Mouse (Mus musculus) MEL (cell line): Measurements from ENCODE around the gene Vti1a. TPM values are rescaled to one million over a fixed set of nuclear protein-coding genes. Genes with fewer than 3 reads are reported as not detected.

Experiments
- DNase-seq: peaks from one replicate; pipeline ENCODE4 v3.0.0; 2011; ENCODE audit warnings: low read depth, low spot score
- H3K27ac ChIP-seq: 2 replicates; pipeline ENCODE4 v1.5.1; 2012; ENCODE audit warnings: low read depth, mild to moderate bottlenecking, control low read depth, low read length, moderate library complexity; ENCODE audit not compliant: control insufficient read depth
- H3K27me3 ChIP-seq, 2 experiments: fragments of 150-350 bp in 1 of 2; sonication (generic) in 1 of 2; 2 replicates each; pipeline ENCODE4 v1.6.1; 2012; ENCODE audit warnings: low read length in 2 of 2, mild to moderate bottlenecking in 2 of 2, improper control_type of control experiment in 1 of 2, moderate library complexity in 1 of 2; ENCODE audit not compliant: insufficient read depth in 2 of 2, control insufficient read depth in 1 of 2
- H3K36me3 ChIP-seq, 2 experiments: 2 replicates each; pipeline ENCODE4 v1.6.1; 2012 to 2014; ENCODE audit warnings: low read length in 2 of 2, improper control_type of control experiment in 1 of 2, inconsistent platforms in 1 of 2, mild to moderate bottlenecking in 1 of 2; ENCODE audit not compliant: insufficient read depth in 2 of 2, control insufficient read depth in 1 of 2
- H3K4me1 ChIP-seq, 2 experiments: fragments of 150-350 bp in 1 of 2; sonication (generic) in 1 of 2; 2 replicates each; pipeline ENCODE4 v1.6.1; 2012; ENCODE audit warnings: low read length in 2 of 2, improper control_type of control experiment in 1 of 2, mild to moderate bottlenecking in 1 of 2; ENCODE audit not compliant: insufficient read depth in 2 of 2, control insufficient read depth in 1 of 2
- H3K4me3 ChIP-seq, 2 experiments: fragments of 150-350 bp in 1 of 2; sonication (generic) in 1 of 2; 2 replicates each; pipeline ENCODE4 v1.5.1; 2012; ENCODE audit warnings: low read depth in 2 of 2, low read length in 2 of 2, mild to moderate bottlenecking in 2 of 2, moderate library complexity in 2 of 2, control low read depth in 1 of 2, improper control_type of control experiment in 1 of 2; ENCODE audit not compliant: control insufficient read depth in 1 of 2, insufficient read depth in 1 of 2
- H3K79me2 ChIP-seq: 2 replicates; pipeline ENCODE4 v1.6.1; 2012; ENCODE audit warnings: mild to moderate bottlenecking, low read length, moderate library complexity; ENCODE audit not compliant: control insufficient read depth, poor library complexity, insufficient read depth
- H3K9ac ChIP-seq: 2 replicates; pipeline ENCODE4 v1.6.1; 2012; ENCODE audit warnings: low read depth, mild to moderate bottlenecking, control low read depth, low read length, moderate library complexity; ENCODE audit not compliant: control insufficient read depth, poor library complexity, severe bottlenecking
- H3K9me3 ChIP-seq: fragments of 150-350 bp; sonication (generic); replicated peaks from 2 replicates; pipeline ENCODE4 v1.6.1; 2012; ENCODE audit warnings: mild to moderate bottlenecking, low read length, improper control_type of control experiment, moderate library complexity; ENCODE audit not compliant: insufficient read depth
- BHLHE40 ChIP-seq: IDR thresholded peaks from 2 replicates; pipeline ENCODE4 v1.6.1; 2012; ENCODE audit warnings: low read depth, mild to moderate bottlenecking, inconsistent platforms, low read length, improper control_type of control experiment, borderline replicate concordance
- CHD1 ChIP-seq: IDR thresholded peaks from 2 replicates; pipeline ENCODE4 v1.6.1; 2012; ENCODE audit warnings: low read depth, mild to moderate bottlenecking, inconsistent platforms, low read length, improper control_type of control experiment
- CHD2 ChIP-seq: IDR thresholded peaks from 2 replicates; pipeline ENCODE4 v1.6.1; 2011; ENCODE audit warnings: low read length, improper control_type of control experiment
- CTCF ChIP-seq, 3 experiments: IDR thresholded peaks in 2 of 3; conservative IDR thresholded peaks in 1 of 3; 2 replicates each; pipeline ENCODE4 v1.5.1; 2011 to 2012; ENCODE audit warnings: low read length in 3 of 3, low read depth in 2 of 3, mild to moderate bottlenecking in 2 of 3, improper control_type of control experiment in 1 of 3, inconsistent platforms in 1 of 3, mixed read lengths in 1 of 3, moderate library complexity in 1 of 3; ENCODE audit not compliant: control insufficient read depth in 1 of 3, insufficient read depth in 1 of 3, poor library complexity in 1 of 3, severe bottlenecking in 1 of 3
- JUND ChIP-seq: IDR thresholded peaks from 2 replicates; pipeline ENCODE4 v1.6.1; 2011; ENCODE audit warnings: low read depth, mild to moderate bottlenecking, improper control_type of control experiment, low read length
- KAT2A ChIP-seq: conservative IDR thresholded peaks from 2 replicates; pipeline ENCODE4 v1.6.1; 2012; ENCODE audit warnings: low read depth, low read length, improper control_type of control experiment, inconsistent platforms
- MAFK ChIP-seq: IDR thresholded peaks from 2 replicates; pipeline ENCODE4 v1.6.1; 2011; ENCODE audit warnings: low read depth, mild to moderate bottlenecking, low read length, improper control_type of control experiment, borderline replicate concordance
- MAX ChIP-seq: IDR thresholded peaks from 2 replicates; pipeline ENCODE4 v1.6.1; 2011; ENCODE audit warnings: low read length, improper control_type of control experiment
- MAZ ChIP-seq: IDR thresholded peaks from 2 replicates; pipeline ENCODE4 v1.6.1; 2012; ENCODE audit warnings: low read depth, mild to moderate bottlenecking, inconsistent platforms, low read length, improper control_type of control experiment
- MEF2A ChIP-seq: IDR thresholded peaks from 2 replicates; pipeline ENCODE4 v1.6.1; 2014; ENCODE audit warnings: low read depth, mild to moderate bottlenecking, inconsistent platforms, low read length, improper control_type of control experiment; ENCODE audit not compliant: poor library complexity, insufficient replicate concordance, severe bottlenecking; ENCODE audit errors: extremely low read depth
- NRF1 ChIP-seq: IDR thresholded peaks from 2 replicates; pipeline ENCODE4 v1.6.1; 2014; ENCODE audit warnings: low read depth, mild to moderate bottlenecking, inconsistent platforms, low read length, improper control_type of control experiment, moderate library complexity; ENCODE audit not compliant: poor library complexity, insufficient read depth, severe bottlenecking
- POLR2AphosphoS2 ChIP-seq: IDR thresholded peaks from 2 replicates; pipeline ENCODE4 v1.6.1; 2011; ENCODE audit warnings: low read length, improper control_type of control experiment
- POLR2AphosphoS5 ChIP-seq: IDR thresholded peaks from 2 replicates; pipeline ENCODE4 v1.6.1; 2012; ENCODE audit warnings: low read depth, borderline replicate concordance, mild to moderate bottlenecking, inconsistent platforms, low read length, moderate library complexity, mixed read lengths
- RAD21 ChIP-seq: IDR thresholded peaks from 2 replicates; pipeline ENCODE4 v1.6.1; 2011; ENCODE audit warnings: mild to moderate bottlenecking, low read depth, low read length, improper control_type of control experiment
- SIN3A ChIP-seq: IDR thresholded peaks from 2 replicates; pipeline ENCODE4 v1.6.1; 2012; ENCODE audit warnings: low read length, improper control_type of control experiment, inconsistent platforms
- TAL1 ChIP-seq: IDR thresholded peaks from 2 replicates; pipeline ENCODE4 v1.6.1; 2012; ENCODE audit warnings: mild to moderate bottlenecking, inconsistent platforms, low read length, moderate library complexity, mixed read lengths
- TCF12 ChIP-seq: IDR thresholded peaks from 2 replicates; pipeline ENCODE4 v1.6.1; 2014; ENCODE audit warnings: low read depth, mild to moderate bottlenecking, inconsistent platforms, low read length, improper control_type of control experiment, moderate library complexity
- ZKSCAN1 ChIP-seq: IDR thresholded peaks from 2 replicates; pipeline ENCODE4 v1.6.1; 2012; ENCODE audit warnings: low read depth, mild to moderate bottlenecking, inconsistent platforms, low read length, improper control_type of control experiment, moderate library complexity
- polyA plus RNA-seq, 2 experiments: library from polyadenylated mRNA; stranded (reverse) in 1 of 2; unstranded in 1 of 2; fragments of >175 nt in 1 of 2; fragments of >200 nt in 1 of 2; gene quantifications; 2 replicates each; pipeline versions ENCODE4 v1.2.1 to v1.2.4; 2012; ENCODE audit warnings: low replicate concordance in 2 of 2, low read depth in 1 of 2; ENCODE audit not compliant: insufficient read length in 2 of 2, insufficient read depth in 1 of 2, missing spikeins in 1 of 2
- total RNA-seq: library from RNA; depleted of rRNA; stranded (reverse); fragments of 300-350 nt; gene quantifications from 2 replicates; pipeline ENCODE4 v1.2.3, GENCODE M21; 2012

The Vti1a gene
- total and polyA plus RNA-seq, 3 experiments = 37.2 to 119 (median 42.8) TPM

GRCm38 (mm10) chr19:55570520-55571296, 254.6 kb downstream of the Vti1a start:
- Histone ChIP-seq H3K79me2 (no peaks in the 10 kb centered on the region), H3K9ac (no peak overlapping the region), H3K36me3 (peaks cover 0 to 25% of the 10 kb centered on the region in 2 experiments; a peak in 2 of 4 replicates), H3K4me1 (peaks cover 8 to 21% of the 10 kb centered on the region in 2 experiments), H3K4me3 (no peak overlapping the region), H3K27ac (no peak overlapping the region), H3K27me3 (no peaks in the 10 kb centered on the region), H3K9me3 (no peaks in the 10 kb centered on the region)
- no peak for DNase-seq
- no peak for TF ChIP-seq MAZ
- no peak for TF ChIP-seq BHLHE40
- TF ChIP-seq ZKSCAN1 = no peak
- TF ChIP-seq TAL1 = no peak
- TF ChIP-seq JUND = no peak
- no peak for TF ChIP-seq CHD1
- TF ChIP-seq CHD2 = no peak
- TF ChIP-seq CTCF (IDR thresholded peaks at IDR 0.05 in 2 of 3, conservative IDR thresholded peaks at IDR 0.05 in 1 of 3; ENCODE audit: control insufficient read depth in 1 of 3, insufficient read depth in 1 of 3, low read depth in 2 of 3, low read length in 3 of 3, poor library complexity in 1 of 3, severe bottlenecking in 1 of 3) = no peak
- TF ChIP-seq TCF12 = no peak
- no peak for TF ChIP-seq POLR2AphosphoS2
- no peak for TF ChIP-seq MEF2A
- no peak for TF ChIP-seq KAT2A
- no peak for TF ChIP-seq RAD21

GRCm38 (mm10) chr19:55571486-55571885, 255.4 kb downstream of the Vti1a start:
- no peak for DNase-seq
- no peak for TF ChIP-seq MAX
- TF ChIP-seq SIN3A = no peak
- TF ChIP-seq MAFK = peak; percentile 51; the same call in 1 of the 2 replicates
- TF ChIP-seq NRF1 = no peak
- TF ChIP-seq POLR2AphosphoS5 = no peak
- no peak for TF ChIP-seq JUND
- H3K9me3 ChIP-seq = no peaks in the 10 kb centered on the region
- H3K27ac ChIP-seq = no peak overlapping the region
- peaks cover 0 to 17% of the 10 kb centered on the region in 2 experiments; a peak in 2 of 4 replicates for H3K36me3 ChIP-seq
- H3K27me3 ChIP-seq = no peaks in the 10 kb centered on the region
- H3K4me3 ChIP-seq = no peak overlapping the region
- no peak overlapping the region for H3K9ac ChIP-seq
- peaks cover 0 to 15% of the 10 kb centered on the region in 2 experiments for H3K4me1 ChIP-seq
- no peaks in the 10 kb centered on the region for H3K79me2 ChIP-seq
